Mouse (Mus musculus) ES-Bruce4 (cell line): Measurements from ENCODE around the gene Vldlr. TPM values are rescaled to one million over a fixed set of nuclear protein-coding genes. Genes with fewer than 3 reads are reported as not detected.

ENCODE experiments used
- H3K27ac ChIP-seq: 2 replicates; pipeline ENCODE4 v1.5.1; 2012; ENCODE audit warnings: low read length, inconsistent platforms; ENCODE audit not compliant: insufficient read depth
- H3K27me3 ChIP-seq: 2 replicates; pipeline ENCODE4 v1.6.1; 2012; ENCODE audit warnings: mild to moderate bottlenecking, low read length, inconsistent platforms; ENCODE audit not compliant: control insufficient read depth, poor library complexity, insufficient read depth, severe bottlenecking
- H3K36me3 ChIP-seq: 2 replicates; pipeline ENCODE4 v1.6.1; 2012; ENCODE audit warnings: inconsistent platforms, mild to moderate bottlenecking, low read length, moderate library complexity; ENCODE audit not compliant: control insufficient read depth, poor library complexity, insufficient read depth, severe bottlenecking
- H3K4me1 ChIP-seq: one replicate; pipeline ENCODE4 v1.8.1; 2011; ENCODE audit warnings: low read length; ENCODE audit not compliant: control insufficient read depth, insufficient read depth
- H3K4me3 ChIP-seq: 2 replicates; pipeline ENCODE4 v1.5.1; 2011; ENCODE audit warnings: low read depth, mild to moderate bottlenecking, low read length
- H3K9ac ChIP-seq: 2 replicates; pipeline ENCODE4 v1.6.1; 2012; ENCODE audit warnings: low read depth, mild to moderate bottlenecking, inconsistent platforms; ENCODE audit not compliant: poor library complexity, severe bottlenecking
- H3K9me3 ChIP-seq: replicated peaks from 2 replicates; pipeline ENCODE4 v1.6.1; 2012; ENCODE audit warnings: mild to moderate bottlenecking, low read length, inconsistent platforms; ENCODE audit not compliant: control insufficient read depth, poor library complexity, insufficient read depth, severe bottlenecking
- CTCF ChIP-seq: IDR thresholded peaks from one replicate; pipeline ENCODE4 v1.8.1; 2011; ENCODE audit warnings: low read depth, low read length
- EP300 ChIP-seq: IDR thresholded peaks from 2 replicates; pipeline ENCODE4 v1.6.1; 2011; ENCODE audit warnings: low read depth, low read length; ENCODE audit not compliant: insufficient read depth
- POLR2A ChIP-seq: IDR thresholded peaks from one replicate; pipeline ENCODE4 v1.8.1; 2011; ENCODE audit warnings: low read length; ENCODE audit not compliant: insufficient read depth
- polyA plus RNA-seq: library from polyadenylated mRNA; stranded (reverse); fragments of >200 nt; gene quantifications from 2 replicates; pipeline ENCODE4 v1.2.4, GENCODE M21; 2011; ENCODE audit warnings: low read depth; ENCODE audit not compliant: missing spikeins, insufficient read depth, insufficient read length

Vldlr gene
- polyA plus RNA-seq, 1 experiment = 2.4 TPM

- H3K4me3 ChIP-seq = no peak overlapping the region
- no peaks in the 10 kb centered on the region; the same call in 1 of the 2 replicates for H3K27me3 ChIP-seq
- TF ChIP-seq EP300 (no peak), POLR2A (no peak), CTCF (no peak)
- no peak overlapping the region for H3K9ac ChIP-seq
- no peak overlapping the region for H3K27ac ChIP-seq
- no peaks in the 10 kb centered on the region for H3K4me1 ChIP-seq
- H3K36me3 ChIP-seq = no peaks in the 10 kb centered on the region
- H3K9me3 ChIP-seq = no peaks in the 10 kb centered on the region
Observed at GRCm38 (mm10) chr19:27226626-27227025, 10.3 kb downstream of the Vldlr start.

DNA sequence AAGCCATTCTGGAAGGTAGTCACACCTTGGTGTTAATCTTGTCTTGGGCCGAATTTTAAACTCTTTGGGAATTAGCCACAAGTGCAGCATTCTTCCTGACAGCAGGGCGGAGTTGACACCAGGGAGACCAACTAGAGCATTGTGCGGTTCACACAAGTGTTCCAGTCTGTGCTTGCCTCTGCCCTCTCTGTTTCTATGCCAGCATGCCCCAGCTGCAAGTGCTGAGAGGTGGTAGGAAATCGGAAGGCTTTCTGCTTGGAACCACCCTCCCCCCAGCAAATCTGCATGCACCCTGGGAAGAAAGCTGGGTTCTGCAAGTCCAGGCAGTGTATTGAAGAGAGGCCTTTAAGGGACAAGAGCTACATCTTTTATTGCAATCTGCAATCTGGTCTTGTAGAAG lies 10.8 kb downstream of the Vldlr start:
- Histone ChIP-seq H3K36me3 (no peaks in the 10 kb centered on the region), H3K27me3 (no peaks in the 10 kb centered on the region; the same call in 1 of the 2 replicates), H3K27ac (no peak overlapping the region), H3K4me1 (no peaks in the 10 kb centered on the region), H3K4me3 (no peak overlapping the region), H3K9ac (no peak overlapping the region), H3K9me3 (no peaks in the 10 kb centered on the region)
- TF ChIP-seq CTCF = no peak
- no peak for TF ChIP-seq POLR2A
- no peak for TF ChIP-seq EP300

DNA sequence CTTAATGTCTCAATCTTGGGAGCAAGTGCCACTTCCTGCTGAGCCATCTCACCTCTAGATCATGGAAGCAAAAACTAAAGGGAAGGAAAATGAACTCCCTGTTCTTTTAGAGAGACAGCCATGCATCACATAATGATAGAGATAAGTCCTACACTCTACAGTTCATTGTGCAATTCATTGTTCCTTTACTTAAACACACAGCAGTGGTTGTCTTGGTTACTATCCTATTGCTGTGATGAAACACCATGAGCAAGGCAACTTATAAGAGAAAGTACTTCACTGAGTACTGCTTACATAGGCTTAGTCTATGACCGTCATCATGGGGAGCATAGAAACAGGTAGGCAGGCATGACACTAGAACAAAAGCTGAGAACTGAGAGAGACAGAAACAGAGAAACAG lies 12.0 kb downstream of the Vldlr start:
- H3K9me3 ChIP-seq = no peaks in the 10 kb centered on the region
- H3K9ac ChIP-seq = no peak overlapping the region
- H3K4me1 ChIP-seq = no peaks in the 10 kb centered on the region

DNA sequence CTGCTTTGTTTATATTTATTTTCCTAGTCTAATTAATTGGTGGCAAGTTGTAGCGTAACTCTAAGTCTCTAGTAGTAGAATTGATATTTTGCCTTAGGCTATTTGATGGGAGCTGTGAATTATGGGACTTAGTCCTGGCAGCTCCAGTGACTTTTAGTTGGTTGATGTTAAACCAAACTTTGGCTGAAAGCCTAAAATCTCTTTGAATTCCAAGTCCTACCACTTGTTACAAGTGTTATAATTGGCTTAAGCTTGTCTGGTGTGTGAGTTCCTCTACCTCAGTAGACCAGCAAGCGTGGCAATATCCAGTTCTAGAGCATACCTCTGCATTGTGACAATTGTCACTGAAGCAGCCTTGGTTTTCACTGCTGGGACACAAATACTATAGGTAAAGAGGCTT lies 17.1 kb downstream of the Vldlr start:
- no peaks in the 10 kb centered on the region for H3K9me3 ChIP-seq
- no peaks in the 10 kb centered on the region for H3K36me3 ChIP-seq
- H3K27ac ChIP-seq = no peak overlapping the region
- H3K9ac ChIP-seq = no peak overlapping the region
- H3K4me3 ChIP-seq = no peak overlapping the region
- H3K27me3 ChIP-seq = no peaks in the 10 kb centered on the region
- TF ChIP-seq CTCF (no peak), EP300 (no peak), POLR2A (no peak)
- no peaks in the 10 kb centered on the region for H3K4me1 ChIP-seq

More for the DNA sequence above, 12.0 kb downstream of the Vldlr start:
- TF ChIP-seq CTCF (no peak), EP300 (no peak), POLR2A (no peak)
- H3K36me3 ChIP-seq = no peaks in the 10 kb centered on the region
- no peak overlapping the region for H3K4me3 ChIP-seq
- no peaks in the 10 kb centered on the region; the same call in 1 of the 2 replicates for H3K27me3 ChIP-seq
- H3K27ac ChIP-seq = no peak overlapping the region

DNA sequence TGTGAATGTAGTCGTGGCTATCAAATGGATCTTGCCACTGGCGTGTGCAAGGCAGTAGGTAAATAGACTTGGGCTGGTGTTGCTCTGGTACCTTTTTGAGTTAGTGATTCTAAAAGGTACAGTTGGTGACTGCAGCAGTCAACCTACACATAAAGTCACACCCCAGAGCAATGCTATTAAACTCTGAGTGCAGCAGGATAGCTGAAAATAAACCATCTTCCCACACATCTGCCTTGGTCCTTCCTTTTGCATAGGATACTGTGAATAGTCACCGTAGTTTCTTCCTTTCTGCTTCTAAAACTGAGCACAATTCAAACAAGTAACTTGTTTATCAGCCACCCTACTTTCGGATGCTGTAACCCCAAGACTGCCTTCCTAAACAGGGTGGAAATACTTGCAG lies 23.6 kb downstream of the Vldlr start:
- TF ChIP-seq POLR2A = no peak
- TF ChIP-seq CTCF = no peak
- no peak for TF ChIP-seq EP300
- Histone ChIP-seq H3K4me3 (no peak overlapping the region), H3K27me3 (no peaks in the 10 kb centered on the region), H3K9ac (no peak overlapping the region), H3K4me1 (no peaks in the 10 kb centered on the region), H3K36me3 (no peaks in the 10 kb centered on the region), H3K9me3 (no peaks in the 10 kb centered on the region), H3K27ac (no peak overlapping the region)

GRCm38 (mm10) chr19:27243527-27243926 lies 27.2 kb downstream of the Vldlr start:
- H3K9ac ChIP-seq = no peak overlapping the region
- no peaks in the 10 kb centered on the region for H3K27me3 ChIP-seq
- H3K4me1 ChIP-seq = no peaks in the 10 kb centered on the region
- no peaks in the 10 kb centered on the region for H3K36me3 ChIP-seq
- H3K4me3 ChIP-seq = no peak overlapping the region
- no peak for TF ChIP-seq EP300
- TF ChIP-seq POLR2A = no peak
- TF ChIP-seq CTCF = no peak
- no peaks in the 10 kb centered on the region for H3K9me3 ChIP-seq
- H3K27ac ChIP-seq = no peak overlapping the region
